Mouse (Mus musculus) left cerebral cortex, postnatal 25 days (tissue): ENCODE measurements around the gene Klhl34. TPM values are rescaled to one million over a fixed set of nuclear protein-coding genes. Genes with fewer than 3 reads are reported as not detected.

ENCODE experiments used
- DNase-seq, 2 experiments: peaks; one replicate each; pipeline ENCODE4 v3.0.0; 2022; ENCODE audit warnings: low spot score in 2 of 2, mixed read lengths in 1 of 2
- intact Hi-C: fragments of 180-260 bp; cut with DNase I; formaldehyde crosslinking; loops from one replicate; pipeline ENCODE4 v1.15.1; 2025
- total RNA-seq, 2 experiments: library from RNA; stranded (reverse); gene quantifications; 2 replicates each; pipeline ENCODE4 v1.2.3; 2021

The Klhl34 gene
- under 1 TPM in 1 of 2 experiments, not detected in 1; 0.23 TPM for total RNA-seq

DNA sequence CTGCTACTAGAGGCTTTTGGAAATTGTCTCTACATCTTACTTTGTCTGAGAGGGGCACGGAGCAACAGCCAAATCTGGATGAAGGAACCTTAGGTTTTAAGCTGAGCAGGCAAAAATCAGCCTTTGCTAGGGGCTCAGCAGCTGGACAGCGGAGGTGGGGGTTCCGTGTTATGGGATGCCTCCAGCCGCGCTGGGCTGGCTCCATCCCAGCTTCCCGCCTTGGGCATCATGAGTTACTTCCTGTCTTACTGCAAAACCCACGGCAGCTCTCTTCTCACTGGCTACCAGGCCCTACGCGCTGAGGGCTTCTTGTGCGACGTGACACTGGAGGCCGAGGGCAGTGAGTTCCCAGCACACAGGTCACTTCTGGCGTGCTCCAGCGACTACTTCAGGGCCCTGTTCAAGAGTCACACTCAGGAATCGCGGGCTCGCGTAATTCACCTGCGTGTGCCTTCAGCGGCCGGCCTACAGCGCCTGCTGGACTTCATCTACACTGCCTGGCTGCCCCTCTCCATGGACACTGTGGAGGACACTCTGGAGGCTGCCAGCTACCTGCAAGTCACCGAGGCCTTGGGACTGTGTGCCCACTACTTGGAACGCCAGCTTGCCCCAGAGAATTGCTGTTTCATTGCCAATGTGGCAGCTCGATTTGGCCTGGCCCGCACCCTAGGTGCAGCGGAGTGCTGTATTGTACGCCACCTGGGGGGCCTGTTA is at the start of gene Klhl34:
Gene Klhl34, plus strand, starts transcription at position 229 of the 714 bp plus-strand sequence.
- intact Hi-C loops, result no loop called here
- DNase-seq, result no peak

GRCm38 (mm10) chrX:157801669-157802068 is 16.6 kb upstream of the Klhl34 start:
- no peak for DNase-seq
- intact Hi-C loops, result no loop called here

- no peak for DNase-seq
- intact Hi-C loops, result no loop called here
Measured at GRCm38 (mm10) chrX:157809721-157810120, 8.5 kb upstream of the Klhl34 start.

DNA sequence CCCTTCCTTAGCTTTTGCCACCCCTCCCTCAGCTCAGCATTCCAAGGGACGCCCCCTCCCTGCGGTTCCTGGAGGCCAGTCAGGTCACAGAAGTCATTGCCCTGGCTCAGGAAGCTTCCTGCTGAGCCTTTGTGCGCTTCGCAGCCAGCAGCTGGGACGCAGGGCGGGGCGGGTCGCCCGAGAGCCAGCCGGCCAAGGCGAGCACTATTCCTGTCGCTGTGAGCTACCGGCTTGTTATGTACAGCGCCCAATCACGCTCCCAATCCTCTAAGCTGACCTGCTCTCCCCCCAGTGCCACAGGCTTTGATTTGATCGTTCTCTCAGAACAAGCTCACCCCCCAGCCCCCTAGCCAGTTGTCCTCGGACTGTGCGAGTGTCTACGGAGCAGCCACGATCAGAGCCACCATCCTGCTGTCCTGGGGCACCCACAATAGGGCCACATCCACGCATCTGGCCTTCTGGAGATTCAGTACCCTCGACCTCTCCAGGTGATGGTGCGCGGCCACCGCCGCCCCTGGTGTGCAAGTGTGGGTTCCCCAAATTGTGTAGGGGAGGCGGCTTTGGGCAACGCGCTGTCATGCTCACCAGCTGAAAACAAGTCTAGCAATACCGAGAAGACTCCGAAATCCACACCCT is 546 bp upstream of the Klhl34 start:
- intact Hi-C loops, result no loop called here
- no peak for DNase-seq

GRCm38 (mm10) chrX:157818921-157819260 is 656 bp downstream of the Klhl34 start:
- DNase-seq, result no peak
- intact Hi-C loops, result no loop called here

DNA sequence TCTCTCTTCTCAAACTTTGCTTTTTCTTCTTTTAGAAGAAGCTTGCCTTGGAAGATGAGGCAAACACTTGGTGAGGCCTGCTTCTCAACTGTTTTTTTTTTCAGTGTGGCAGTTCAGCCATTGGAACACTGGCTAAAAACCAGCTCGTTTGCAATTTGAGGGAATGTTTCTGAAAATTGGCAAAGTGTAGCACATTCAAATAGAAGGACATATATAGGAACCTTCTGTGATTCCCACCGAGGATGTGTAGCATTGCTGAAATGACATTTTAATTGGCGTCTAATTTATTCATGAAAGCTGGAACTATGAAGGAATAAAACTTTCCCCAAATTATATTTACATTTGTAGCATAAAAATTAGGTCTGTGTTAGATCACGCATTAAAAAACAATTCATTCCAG is 11.7 kb downstream of the Klhl34 start:
- intact Hi-C loops, result no loop called here
- DNase-seq, result no peak

Other genes with a start within 250 kb of the Klhl34 start
- gene Yy2, start 249.4 kb upstream of the Klhl34 start, total RNA-seq, result not detected
- 10 to 100 TPM; 30.5 to 33.9 TPM for gene Mbtps2, start 219.7 kb upstream of the Klhl34 start, total RNA-seq
- not detected for gene Smpx, start 119.5 kb upstream of the Klhl34 start, total RNA-seq
- 100 to 1,000 TPM; 224 to 234 TPM for gene Cnksr2, start 224.9 kb downstream of the Klhl34 start, total RNA-seq